Mouse (Mus musculus) cerebellum, adult 2 months (tissue): Measurements from ENCODE around the gene Gtf2a2.

Source experiments
- CTCF ChIP-seq: fragments of 200-500 bp; IDR thresholded peaks from 2 replicates; pipeline ENCODE4 v1.5.1; 2011; ENCODE audit warnings: low read depth, mild to moderate bottlenecking, control low read depth, low read length, moderate library complexity, borderline replicate concordance; ENCODE audit not compliant: insufficient read depth
- POLR2A ChIP-seq: fragments of 200-500 bp; IDR thresholded peaks from 2 replicates; pipeline ENCODE4 v1.6.1; 2011; ENCODE audit warnings: low read length, control low read depth, borderline replicate concordance; ENCODE audit not compliant: insufficient read depth

DNA sequence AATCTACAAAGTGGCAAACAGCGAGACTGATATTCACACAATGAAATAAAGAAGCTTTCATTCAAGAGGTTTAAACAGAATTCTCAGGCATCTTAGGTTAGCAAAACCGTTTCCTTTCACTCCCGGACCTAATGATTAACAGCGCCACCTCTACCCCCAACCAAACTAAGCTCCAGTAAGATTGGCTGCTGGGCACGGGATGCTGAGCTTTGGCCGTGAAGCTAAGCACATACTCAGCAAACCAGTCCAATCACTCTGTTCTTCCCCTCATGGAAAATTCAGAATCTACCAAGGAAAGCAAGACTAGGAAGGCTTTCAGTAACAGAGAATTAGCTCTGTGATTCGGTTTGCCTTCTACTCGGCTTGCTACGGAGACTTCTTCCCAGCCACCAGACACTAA, 20.7 kb downstream of the Gtf2a2 start:
- TF ChIP-seq CTCF, result no peak
- no peak for TF ChIP-seq POLR2A
